Mouse (Mus musculus) hindbrain, embryonic 10.5 days (tissue): ENCODE results near the gene Abraxas2. TPM values are rescaled to one million over a fixed set of nuclear protein-coding genes. Genes with fewer than 3 reads are reported as not detected.

Source experiments
- DNase-seq: peaks from one replicate; pipeline ENCODE4 v3.0.0-alpha.2; 2017; ENCODE audit warnings: low spot score
- H3K27ac ChIP-seq: fragments of 300-500 bp; sonication (generic); 2 replicates; pipeline ENCODE4 v1.5.1; 2016; ENCODE audit warnings: mild to moderate bottlenecking, moderate library complexity
- H3K27me3 ChIP-seq: fragments of 300-500 bp; sonication (generic); 2 replicates; pipeline ENCODE4 v1.6.1; 2016; ENCODE audit warnings: mild to moderate bottlenecking; ENCODE audit not compliant: poor library complexity, insufficient read depth, severe bottlenecking
- H3K36me3 ChIP-seq: fragments of 300-500 bp; sonication (generic); 2 replicates; pipeline ENCODE4 v1.6.1; 2016; ENCODE audit warnings: mild to moderate bottlenecking, moderate library complexity
- H3K4me1 ChIP-seq: fragments of 300-500 bp; sonication (generic); replicated peaks from 2 replicates; pipeline ENCODE4 v1.6.1; 2016; ENCODE audit warnings: mild to moderate bottlenecking
- H3K4me3 ChIP-seq: fragments of 300-500 bp; sonication (generic); 2 replicates; pipeline ENCODE4 v1.5.1; 2016; ENCODE audit warnings: mild to moderate bottlenecking, moderate library complexity
- H3K9me3 ChIP-seq: fragments of 300-500 bp; sonication (generic); 2 replicates; pipeline ENCODE4 v1.6.1; 2016; ENCODE audit warnings: mild to moderate bottlenecking, moderate library complexity
- whole genome bisulfite sequencing: fragments of 180-500 bp; shearing (Covaris S2); methylation state at CpG from one replicate; pipeline ENCODE4 v1.1.7; 2016; 5-methylcytosine and 5-hydroxymethylcytosine counted together
- polyA plus RNA-seq: library from polyadenylated mRNA; unstranded; fragments of >200 nt; fragmentation: Nextera tagmentation; extraction: Ambion mirVana; gene quantifications from 2 replicates; pipeline ENCODE4 v1.2.1, GENCODE M21; 2016

Gene Abraxas2
- polyA plus RNA-seq, 1 experiment from 2014 or later = 30.7 TPM

GRCm38 (mm10) chr7:132930850-132931559, 72.0 kb downstream of the Abraxas2 start, which contains the start of gene Zranb1:
TSS of gene Zranb1 (plus strand) at chr7:132931142.
- H3K9me3 ChIP-seq = no peaks in the 10 kb centered on the region
- peak within 1 kb of the TSS; percentile 95 for H3K4me3 ChIP-seq
- peaks cover 18% of the 10 kb centered on the region for H3K4me1 ChIP-seq
- H3K36me3 ChIP-seq = no peaks in the 10 kb centered on the region
- peak within 1 kb of the TSS; percentile 97 for H3K27ac ChIP-seq
- no peaks in the 10 kb centered on the region for H3K27me3 ChIP-seq
- DNase-seq = peak; percentile 99
- WGBS = under 1% methylated on average over 93 of the region's 93 CpGs

- under 1% methylated on average over 55 of the region's 55 CpGs for WGBS
- H3K4me3 ChIP-seq = peak overlapping the region; percentile 95
- no peaks in the 10 kb centered on the region for H3K36me3 ChIP-seq
- peak overlapping the region; percentile 97 for H3K27ac ChIP-seq
- H3K27me3 ChIP-seq = no peaks in the 10 kb centered on the region
- H3K9me3 ChIP-seq = no peaks in the 10 kb centered on the region
- peaks cover 18% of the 10 kb centered on the region for H3K4me1 ChIP-seq
- peak; percentile 58 for DNase-seq
Observed at GRCm38 (mm10) chr7:132931560-132932351, 72.7 kb downstream of the Abraxas2 start.

DNA sequence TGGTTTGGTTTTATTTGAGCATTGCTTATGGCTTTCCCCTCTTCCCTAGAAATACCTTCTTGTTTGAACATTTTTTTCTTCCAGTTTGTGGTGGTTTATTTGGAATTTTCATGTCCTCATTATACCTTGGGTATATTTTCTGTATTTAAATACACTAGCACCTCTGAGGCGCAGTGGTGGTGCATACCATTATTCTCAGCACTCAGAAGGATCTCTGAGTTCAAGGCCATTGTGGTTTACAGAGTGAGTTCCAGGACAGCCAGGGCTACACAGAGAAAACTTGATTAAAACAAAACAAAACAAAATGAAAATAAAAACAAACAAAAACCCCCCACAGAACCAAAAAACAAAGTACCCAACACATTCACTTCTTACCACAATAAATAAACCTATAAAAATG, 74.3 kb downstream of the Abraxas2 start:
- Histone ChIP-seq H3K27me3 (no peaks in the 10 kb centered on the region), H3K36me3 (no peaks in the 10 kb centered on the region), H3K27ac (no peak overlapping the region), H3K4me1 (peaks cover 18% of the 10 kb centered on the region), H3K9me3 (no peaks in the 10 kb centered on the region), H3K4me3 (no peak overlapping the region; the same call in 1 of the 2 replicates)
- DNase-seq = no peak
- 82% methylated on average over 1 of the region's 1 CpGs for WGBS

Other genes starting within 250 kb of the Abraxas2 start
- gene Lhpp, start 248.6 kb upstream of the Abraxas2 start, polyA plus RNA-seq = 18.0 and 18.9 TPM in 2 replicates
- 25.5 and 27.7 TPM in 2 replicates for gene Fam53b, start 45.3 kb upstream of the Abraxas2 start, polyA plus RNA-seq
- gene Eef1akmt2, start 6.6 kb upstream of the Abraxas2 start, polyA plus RNA-seq = 76.6 and 80.1 TPM in 2 replicates
- gene Zranb1, start 71.9 kb downstream of the Abraxas2 start, polyA plus RNA-seq = 9.1 and 9.2 TPM in 2 replicates